Mouse (Mus musculus): Measurements from ENCODE around the gene Ddr1.

GRCm38 (mm10) chr17:35649429-35649828 is 55.0 kb downstream of the Ddr1 start:
- TF ChIP-seq CTCF (IDR thresholded peaks at IDR 0.05; ENCODE audit: low read depth, low read length) (no peak), POLR2A (IDR thresholded peaks at IDR 0.05; ENCODE audit: extremely low read depth, insufficient read depth, low read length) (no peak)
